Comparison of ENCODE assay signal across 9 mouse cellular contexts in genomic region chr5:112470144-112470543, GRCm38 (mm10). TPM values are rescaled to one million over a fixed set of nuclear protein-coding genes. Genes with fewer than 3 reads are reported as not detected.
A peak's percentile ranks its signal among the peaks of the same experiment; 100 is the strongest.
DNase-seq lines count a peak whose midpoint lies in the region; ATAC-seq and TF ChIP-seq lines count a peak whose summit lies in the region.
"Had no signal": no experiment of that assay in that cellular context is flagged by ENCODE, and none has a peak within 500 bp of the region (broad histone marks: within the 10 kb centered on the region; RNA-seq: fewer than 3 reads in every experiment).

No protein-coding gene starts in this region.

- DNase-seq in heart, adult 8-10 months (ENCODE audit: low spot score): peak; percentile 21
- DNase-seq in heart, embryonic 10.5 days (ENCODE audit: low spot score): no peak
- DNase-seq in testis, postnatal 14 days (ENCODE audit: low spot score): no peak
- peak; percentile 80 to 82 for DNase-seq in cerebellum, adult 2 months
- DNase-seq in kidney, postnatal 0 days (ENCODE audit: low spot score): peak; percentile 56
- DNase-seq in right cerebral cortex, postnatal 10 days (ENCODE audit: low spot score in 2 of 2): peak; percentile 70 to 73

- H3K9me3 ChIP-seq in heart, embryonic 10.5 days: peaks cover 3% of the 10 kb centered on the region; the same call in 1 of the 2 replicates
- no peaks in the 10 kb centered on the region for H3K9me3 ChIP-seq in kidney, postnatal 0 days (replicated peaks; ENCODE audit: low read length)
- no peaks in the 10 kb centered on the region for H3K9me3 ChIP-seq in intestine, embryonic 16.5 days (ENCODE audit: control insufficient read depth, low read length)

- WGBS in heart, embryonic 10.5 days: 68% methylated on average over 6 of the region's 6 CpGs
- 38% methylated on average over 6 of the region's 6 CpGs for WGBS in cerebellum, adult 2 months
- 65% methylated on average over 6 of the region's 6 CpGs for WGBS in kidney, postnatal 0 days
- WGBS in intestine, embryonic 16.5 days: 67% methylated on average over 6 of the region's 6 CpGs

- no peak overlapping the region for H3K27ac ChIP-seq in heart, embryonic 10.5 days
- no peak overlapping the region for H3K27ac ChIP-seq in testis, adult 2 months (ENCODE audit: control insufficient read depth, insufficient read depth, low read depth, low read length)
- H3K27ac ChIP-seq in cerebellum, adult 2 months (ENCODE audit: insufficient read depth, low read length): no peak overlapping the region
- H3K27ac ChIP-seq in kidney, postnatal 0 days: no peak overlapping the region
- no peak overlapping the region for H3K27ac ChIP-seq in intestine, embryonic 16.5 days (ENCODE audit: low read length)

- H3K4me1 ChIP-seq in heart, embryonic 10.5 days: peaks cover 8% of the 10 kb centered on the region; the same call in 1 of the 2 replicates
- H3K4me1 ChIP-seq in testis, adult 2 months (ENCODE audit: control insufficient read depth, insufficient read depth, low read length): no peaks in the 10 kb centered on the region; the same call in 1 of the 2 replicates
- H3K4me1 ChIP-seq in cerebellum, adult 2 months (ENCODE audit: control insufficient read depth, insufficient read depth, low read length): peaks cover 6% of the 10 kb centered on the region; the same call in 1 of the 2 replicates
- H3K4me1 ChIP-seq in kidney, postnatal 0 days (replicated peaks; ENCODE audit: insufficient read depth, low read length): no peaks in the 10 kb centered on the region
- no peaks in the 10 kb centered on the region for H3K4me1 ChIP-seq in intestine, embryonic 16.5 days (ENCODE audit: control insufficient read depth, insufficient read depth, low read length)

- no peak overlapping the region for H3K4me2 ChIP-seq in kidney, postnatal 0 days (ENCODE audit: low read length)
- H3K4me2 ChIP-seq in intestine, embryonic 16.5 days (ENCODE audit: low read depth, low read length): no peak overlapping the region

- no peak for TF ChIP-seq POLR2A in testis, adult 2 months (IDR thresholded peaks at IDR 0.05; ENCODE audit: control insufficient read depth, low read depth, low read length)
- TF ChIP-seq POLR2A in cerebellum, adult 2 months (IDR thresholded peaks at IDR 0.05; ENCODE audit: borderline replicate concordance, insufficient read depth, low read length): no peak

- no peaks in the 10 kb centered on the region for H3K36me3 ChIP-seq in heart, embryonic 10.5 days
- H3K36me3 ChIP-seq in testis, adult 2 months (ENCODE audit: control insufficient read depth, insufficient read depth, low read length): no peaks in the 10 kb centered on the region
- H3K36me3 ChIP-seq in kidney, postnatal 0 days (ENCODE audit: insufficient read depth, low read length): no peaks in the 10 kb centered on the region
- no peaks in the 10 kb centered on the region for H3K36me3 ChIP-seq in intestine, embryonic 16.5 days (ENCODE audit: control insufficient read depth, insufficient read depth, low read length)

- H3K4me3 ChIP-seq in heart, embryonic 10.5 days: no peak overlapping the region
- H3K4me3 ChIP-seq in testis, adult 2 months (ENCODE audit: control insufficient read depth, low read depth, low read length): no peak overlapping the region
- no peak overlapping the region for H3K4me3 ChIP-seq in cerebellum, adult 2 months (replicated peaks; ENCODE audit: insufficient read depth, low read depth, low read length)
- H3K4me3 ChIP-seq in kidney, postnatal 0 days (replicated peaks; ENCODE audit: low read depth, low read length): no peak overlapping the region
- no peak overlapping the region for H3K4me3 ChIP-seq in intestine, embryonic 16.5 days (ENCODE audit: low read length)

- no peak for ATAC-seq in kidney, postnatal 0 days (replicated peaks; ENCODE audit: low FRiP score, low read depth)
- no peak for ATAC-seq in intestine, embryonic 16.5 days

- H3K9ac ChIP-seq in kidney, postnatal 0 days (ENCODE audit: low read depth, low read length): no peak overlapping the region
- H3K9ac ChIP-seq in intestine, embryonic 16.5 days (ENCODE audit: low read depth, low read length): no peak overlapping the region

- H3K27me3 ChIP-seq in heart, embryonic 10.5 days (ENCODE audit: insufficient read depth, poor library complexity, severe bottlenecking): peaks cover 72% of the 10 kb centered on the region
- no peaks in the 10 kb centered on the region for H3K27me3 ChIP-seq in testis, adult 2 months (ENCODE audit: control insufficient read depth, insufficient read depth, low read length)
- H3K27me3 ChIP-seq in cerebellum, adult 2 months (ENCODE audit: control insufficient read depth, insufficient read depth, low read length): no peaks in the 10 kb centered on the region
- no peaks in the 10 kb centered on the region for H3K27me3 ChIP-seq in kidney, postnatal 0 days (ENCODE audit: insufficient read depth, low read length)
- no peaks in the 10 kb centered on the region for H3K27me3 ChIP-seq in intestine, embryonic 16.5 days (replicated peaks; ENCODE audit: control insufficient read depth, insufficient read depth, low read length)

- peak; percentile 37; the same call in 1 of the 2 replicates for TF ChIP-seq CTCF in testis, adult 2 months (IDR thresholded peaks at IDR 0.05; ENCODE audit: control insufficient read depth, insufficient read depth, insufficient replicate concordance, low read depth, low read length)
- TF ChIP-seq CTCF in cerebellum, adult 2 months (IDR thresholded peaks at IDR 0.05; ENCODE audit: borderline replicate concordance, insufficient read depth, low read depth, low read length): peak; percentile 95
- peak; percentile 83 for TF ChIP-seq CTCF in kidney, postnatal 0 days (IDR thresholded peaks at IDR 0.05; ENCODE audit: low read depth)

RNA-seq across cellular contexts. Expression of gene Gm6588, which starts 20.9 kb away (rescaled TPM):
- total RNA-seq in heart, adult 8-10 months (2022): not detected
- polyA plus RNA-seq in heart, embryonic 10.5 days (2016; fragmentation: Nextera tagmentation; extraction: Ambion mirVana): 0.11 TPM in 1 of 2 replicates, not detected in the other
- polyA plus RNA-seq in testis, adult 2 months (2012; rRNA removed): 22.5 and 24.5 TPM in 2 replicates
- polyA plus RNA-seq in cerebellum, adult 2 months (2012; rRNA removed): not detected in 2 replicates
- polyA plus RNA-seq in kidney, postnatal 0 days (2015; fragmentation: Nextera tagmentation; extraction: Ambion mirVana): not detected in 2 replicates
- polyA plus RNA-seq in intestine, embryonic 16.5 days (2015; fragmentation: Nextera tagmentation; extraction: Ambion mirVana): not detected in 2 replicates
- polyA plus RNA-seq: intestine, embryonic 14.5 days had no signal

Comparison
In these comparisons a context has a peak if more than half of its experiments do, and no peak if none do; other contexts are left out.
1. DNase-seq: peak in heart, adult 8-10 months (single experiment), cerebellum, adult 2 months (2 of 2), kidney, postnatal 0 days (single experiment) and right cerebral cortex, postnatal 10 days (2 of 2); none in heart, embryonic 10.5 days (single experiment) and testis, postnatal 14 days (single experiment).
2. CTCF ChIP-seq: peak in every context shown above with its lines; median percentile 95 in cerebellum, adult 2 months; 83 in kidney, postnatal 0 days; 37 in testis, adult 2 months.
3. RNA of gene Gm6588, which starts 20.9 kb away (polyA plus RNA-seq): 22.5 to 24.5 TPM in testis, adult 2 months; 0.11 TPM in heart, embryonic 10.5 days, not detected in cerebellum, adult 2 months, not detected in kidney, postnatal 0 days and not detected in intestine, embryonic 16.5 days; every median in the first group is over 10 times any median in the second.